ENCODE assay signal across 7 mouse cellular contexts in genomic region chr6:148598746-148599337, GRCm38 (mm10).
DNase-seq lines count a peak whose midpoint lies in the region; ATAC-seq lines count a peak whose summit lies in the region.

No protein-coding gene starts in this region.

- peak; percentile 90 for ATAC-seq in forebrain, embryonic 11.5 days (replicated peaks; ENCODE audit: low FRiP score)
- ATAC-seq in neural tube, embryonic 13.5 days (ENCODE audit: low read depth): peak; percentile 85
- no peak for ATAC-seq in activated CD4-positive, CD25-positive, alpha-beta regulatory T cell, adult 4 months

- H3K4me1 ChIP-seq in forebrain, embryonic 11.5 days (replicated peaks; ENCODE audit: control insufficient read depth, insufficient read depth, low read length): peaks cover 5% of the 10 kb centered on the region
- H3K4me1 ChIP-seq in neural tube, embryonic 13.5 days (replicated peaks): peaks cover 25% of the 10 kb centered on the region

- intact Hi-C loops in left cerebral cortex, postnatal 10 days (cut with DNase I): no loop called here

- 0 out of 2 replicates have a peak overlapping the region, but pooled peaks have one; percentile 0 for H3K27ac ChIP-seq in forebrain, embryonic 11.5 days (ENCODE audit: low read depth, low read length)
- H3K27ac ChIP-seq in neural tube, embryonic 13.5 days (replicated peaks): peak overlapping the region; percentile 70

- H3K9ac ChIP-seq in forebrain, embryonic 11.5 days (ENCODE audit: low read length): peak overlapping the region; percentile 25
- peak overlapping the region; percentile 47 for H3K9ac ChIP-seq in neural tube, embryonic 13.5 days

- H3K9me3 ChIP-seq in forebrain, embryonic 11.5 days (ENCODE audit: control insufficient read depth, low read length): no peaks in the 10 kb centered on the region
- H3K9me3 ChIP-seq in neural tube, embryonic 13.5 days: no peaks in the 10 kb centered on the region

- H3K36me3 ChIP-seq in forebrain, embryonic 11.5 days (ENCODE audit: control insufficient read depth, insufficient read depth, low read length): no peaks in the 10 kb centered on the region
- H3K36me3 ChIP-seq in neural tube, embryonic 13.5 days: no peaks in the 10 kb centered on the region

- peak overlapping the region; percentile 14 for H3K4me3 ChIP-seq in forebrain, embryonic 11.5 days (ENCODE audit: low read depth, low read length)
- H3K4me3 ChIP-seq in neural tube, embryonic 13.5 days: peak overlapping the region; percentile 21

- H3K27me3 ChIP-seq in forebrain, embryonic 11.5 days (ENCODE audit: control insufficient read depth, insufficient read depth, low read length): no peaks in the 10 kb centered on the region
- H3K27me3 ChIP-seq in neural tube, embryonic 13.5 days: no peaks in the 10 kb centered on the region

- DNase-seq in right cerebral cortex, adult 2 months (ENCODE audit: low spot score in 2 of 2): peak; percentile 18 to 29
- no peak for DNase-seq in right cerebral cortex, adult 18-20 months
- peak; percentile 74 for DNase-seq in forebrain, embryonic 11.5 days (ENCODE audit: low spot score)
- DNase-seq in layer of hippocampus, adult 8-10 months (ENCODE audit: low spot score in 2 of 2): peak; percentile 16 to 25
- no peak for DNase-seq in left cerebral cortex, postnatal 10 days (ENCODE audit: extremely low spot score in 1 of 2, low spot score in 2 of 2)

- 3% methylated on average over 16 of the region's 16 CpGs for WGBS in forebrain, embryonic 11.5 days
- WGBS in neural tube, embryonic 13.5 days: 2% methylated on average over 16 of the region's 16 CpGs

- H3K4me2 ChIP-seq in forebrain, embryonic 11.5 days (ENCODE audit: low read depth, low read length, severe bottlenecking): peak overlapping the region; percentile 47
- H3K4me2 ChIP-seq in neural tube, embryonic 13.5 days: peak overlapping the region; percentile 51

Comparison
In these comparisons a context has a peak if more than half of its experiments do, and no peak if none do; other contexts are left out.
1. DNase-seq: peak in right cerebral cortex, adult 2 months (2 of 2), forebrain, embryonic 11.5 days (single experiment) and layer of hippocampus, adult 8-10 months (2 of 2); none in right cerebral cortex, adult 18-20 months (single experiment) and left cerebral cortex, postnatal 10 days (0 of 2).